Mouse (Mus musculus) limb, embryonic 11.5 days (tissue): ENCODE data around the gene Atxn1. TPM values are rescaled to one million over a fixed set of nuclear protein-coding genes. Genes with fewer than 3 reads are reported as not detected.

Experiments
- ATAC-seq: fragments of 200-750 bp; cut with Nextera tagmentation; 2 replicates; pipeline ENCODE4 v1.8.0; 2017; ENCODE audit warnings: low read depth; ENCODE audit not compliant: insufficient number of reproducible peaks, low FRiP score, low TSS enrichment
- DNase-seq: peaks from one replicate; pipeline ENCODE4 v3.0.0-alpha.2; 2015; ENCODE audit warnings: low spot score
- H3K27ac ChIP-seq: fragments of 300-500 bp; sonication (generic); replicated peaks from 2 replicates; pipeline ENCODE4 v1.5.1; 2014; ENCODE audit warnings: low read depth, mild to moderate bottlenecking, low read length
- H3K27me3 ChIP-seq: fragments of 300-500 bp; sonication (generic); 2 replicates; pipeline ENCODE4 v1.6.1; 2014; ENCODE audit warnings: mild to moderate bottlenecking, low read length, mixed read lengths; ENCODE audit not compliant: control insufficient read depth, insufficient read depth
- H3K36me3 ChIP-seq: fragments of 300-500 bp; sonication (generic); 2 replicates; pipeline ENCODE4 v1.6.1; 2014; ENCODE audit warnings: mild to moderate bottlenecking, low read length, moderate library complexity, mixed read lengths; ENCODE audit not compliant: control insufficient read depth, insufficient read depth
- H3K4me1 ChIP-seq: fragments of 300-500 bp; sonication (generic); 2 replicates; pipeline ENCODE4 v1.6.1; 2014; ENCODE audit warnings: low read length, mixed read lengths; ENCODE audit not compliant: control insufficient read depth, insufficient read depth
- H3K4me2 ChIP-seq: fragments of 300-500 bp; sonication (generic); 2 replicates; pipeline ENCODE4 v1.6.1; 2014; ENCODE audit warnings: low read depth, mild to moderate bottlenecking, moderate library complexity; ENCODE audit not compliant: severe bottlenecking
- H3K4me3 ChIP-seq: fragments of 300-500 bp; sonication (generic); 2 replicates; pipeline ENCODE4 v1.5.1; 2014; ENCODE audit warnings: low read depth, low read length
- H3K9ac ChIP-seq: fragments of 300-500 bp; sonication (generic); 2 replicates; pipeline ENCODE4 v1.6.1; 2014; ENCODE audit warnings: mild to moderate bottlenecking, low read length
- H3K9me3 ChIP-seq: fragments of 300-500 bp; sonication (generic); 2 replicates; pipeline ENCODE4 v1.6.1; 2016; ENCODE audit warnings: low read length; ENCODE audit not compliant: control insufficient read depth
- WGBS: fragments of 180-500 bp; shearing (Covaris S2); extraction: QIAGEN DNeasy Blood & Tissue Kit; methylation state at CpG from one replicate; pipeline ENCODE4 v1.1.7; 2014; 5-methylcytosine and 5-hydroxymethylcytosine counted together
- polyA plus RNA-seq: library from polyadenylated mRNA; unstranded; fragments of >200 nt; fragmentation: Nextera tagmentation; extraction: Ambion mirVana; gene quantifications from 2 replicates; pipeline ENCODE4 v1.2.1, GENCODE M21; 2014

The Atxn1 gene
- polyA plus RNA-seq, 1 experiment from 2014 or later, result 1.5 TPM

- Histone ChIP-seq H3K27ac (no peak overlapping the region), H3K9me3 (no peaks in the 10 kb centered on the region), H3K4me2 (no peak overlapping the region), H3K9ac (no peak overlapping the region), H3K4me1 (no peaks in the 10 kb centered on the region), H3K27me3 (no peaks in the 10 kb centered on the region), H3K4me3 (no peak overlapping the region), H3K36me3 (0 out of 2 replicates have a peak, but pooled peaks cover 2% of the 10 kb centered on the region)
- no peak for DNase-seq
- 65% methylated on average over 18 of the region's 18 CpGs for WGBS
- no peak for ATAC-seq
These were observed 157.9 kb downstream of the Atxn1 start for GRCm38 (mm10) chr13:45806600-45807525.

DNA sequence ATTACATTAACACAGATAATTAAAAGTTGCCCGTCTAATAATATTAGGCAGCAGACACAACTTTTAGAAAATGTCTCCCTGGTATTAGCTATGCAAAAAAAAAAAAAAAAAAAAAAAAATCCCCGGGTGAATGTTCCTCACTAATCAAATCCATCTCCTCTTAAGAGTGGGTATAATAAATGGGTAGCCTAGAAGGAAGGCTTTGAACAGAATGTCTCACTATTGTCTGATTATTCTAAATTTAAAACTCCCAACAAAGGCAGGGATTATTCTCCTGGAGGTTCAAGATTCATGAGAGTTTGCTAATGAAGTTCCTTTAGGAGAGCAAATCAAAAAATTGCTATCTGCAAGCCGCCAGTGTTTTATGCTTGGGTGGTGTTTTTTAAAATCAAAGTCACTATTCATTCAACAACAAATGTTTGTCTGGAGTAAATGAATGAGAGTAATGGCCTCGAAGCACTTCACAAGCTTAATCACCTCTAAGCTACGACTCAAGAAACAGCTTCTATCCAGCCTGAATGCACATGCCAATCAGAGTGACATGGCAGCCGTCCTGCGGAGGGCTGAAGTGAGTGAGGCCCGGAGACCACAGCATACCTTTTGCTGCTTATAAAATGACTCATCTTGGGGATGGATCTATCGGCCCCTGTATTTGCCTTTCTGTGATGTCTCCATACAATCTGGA, 158.8 kb downstream of the Atxn1 start:
- WGBS, result 61% methylated on average over 9 of the region's 9 CpGs
- Histone ChIP-seq H3K4me1 (no peaks in the 10 kb centered on the region), H3K9me3 (no peaks in the 10 kb centered on the region), H3K27ac (no peak overlapping the region), H3K4me3 (no peak overlapping the region), H3K4me2 (no peak overlapping the region), H3K27me3 (no peaks in the 10 kb centered on the region), H3K9ac (no peak overlapping the region), H3K36me3 (0 out of 2 replicates have a peak, but pooled peaks cover 2% of the 10 kb centered on the region)
- ATAC-seq (no peak), DNase-seq (no peak)

- DNase-seq (no peak), ATAC-seq (no peak)
- no peaks in the 10 kb centered on the region for H3K27me3 ChIP-seq
- H3K4me2 ChIP-seq, result no peak overlapping the region
- H3K36me3 ChIP-seq, result 0 out of 2 replicates have a peak, but pooled peaks cover 2% of the 10 kb centered on the region
- no peak overlapping the region for H3K4me3 ChIP-seq
- no peak overlapping the region for H3K27ac ChIP-seq
- H3K9ac ChIP-seq, result no peak overlapping the region
- H3K9me3 ChIP-seq, result no peaks in the 10 kb centered on the region
- WGBS, result 92% methylated on average over 15 of the region's 15 CpGs
- H3K4me1 ChIP-seq, result no peaks in the 10 kb centered on the region
These were observed 162.0 kb downstream of the Atxn1 start for GRCm38 (mm10) chr13:45802620-45803410.

GRCm38 (mm10) chr13:45798248-45798647, 166.6 kb downstream of the Atxn1 start:
- Histone ChIP-seq H3K36me3 (0 out of 2 replicates have a peak, but pooled peaks cover 2% of the 10 kb centered on the region), H3K27me3 (no peaks in the 10 kb centered on the region), H3K27ac (no peak overlapping the region), H3K4me3 (no peak overlapping the region), H3K4me2 (no peak overlapping the region), H3K9ac (no peak overlapping the region), H3K9me3 (no peaks in the 10 kb centered on the region), H3K4me1 (no peaks in the 10 kb centered on the region)
- ATAC-seq (no peak), DNase-seq (no peak)
- 95% methylated on average over 4 of the region's 4 CpGs for WGBS

GRCm38 (mm10) chr13:45797696-45798095, 167.1 kb downstream of the Atxn1 start:
- no peak overlapping the region for H3K27ac ChIP-seq
- H3K4me2 ChIP-seq, result no peak overlapping the region
- DNase-seq (no peak), ATAC-seq (no peak)
- H3K9ac ChIP-seq, result no peak overlapping the region
- no peaks in the 10 kb centered on the region for H3K27me3 ChIP-seq
- H3K36me3 ChIP-seq, result no peaks in the 10 kb centered on the region
- H3K9me3 ChIP-seq, result no peaks in the 10 kb centered on the region
- no peaks in the 10 kb centered on the region for H3K4me1 ChIP-seq
- H3K4me3 ChIP-seq, result no peak overlapping the region
- WGBS, result 88% methylated on average over 6 of the region's 6 CpGs

- no peak overlapping the region for H3K9ac ChIP-seq
- H3K27ac ChIP-seq, result no peak overlapping the region
- H3K4me1 ChIP-seq, result no peaks in the 10 kb centered on the region
- 87% methylated on average over 6 of the region's 6 CpGs for WGBS
- H3K36me3 ChIP-seq, result no peaks in the 10 kb centered on the region
- ATAC-seq (no peak), DNase-seq (no peak)
- H3K27me3 ChIP-seq, result no peaks in the 10 kb centered on the region
- H3K4me3 ChIP-seq, result no peak overlapping the region
- no peak overlapping the region for H3K4me2 ChIP-seq
- H3K9me3 ChIP-seq, result no peaks in the 10 kb centered on the region
These were observed 168.5 kb downstream of the Atxn1 start for GRCm38 (mm10) chr13:45796286-45796685.

GRCm38 (mm10) chr13:45793796-45794195, 171.0 kb downstream of the Atxn1 start:
- DNase-seq, result no peak
- no peak overlapping the region for H3K4me3 ChIP-seq
- no peak overlapping the region for H3K9ac ChIP-seq
- WGBS, result 83% methylated on average over 3 of the region's 3 CpGs
- no peaks in the 10 kb centered on the region for H3K9me3 ChIP-seq
- H3K36me3 ChIP-seq, result no peaks in the 10 kb centered on the region
- no peaks in the 10 kb centered on the region for H3K27me3 ChIP-seq
- ATAC-seq, result no peak
- no peak overlapping the region for H3K4me2 ChIP-seq
- no peaks in the 10 kb centered on the region for H3K4me1 ChIP-seq
- H3K27ac ChIP-seq, result no peak overlapping the region

GRCm38 (mm10) chr13:45786409-45786808, 178.4 kb downstream of the Atxn1 start:
- no peak for ATAC-seq
- Histone ChIP-seq H3K27me3 (no peaks in the 10 kb centered on the region), H3K9me3 (no peaks in the 10 kb centered on the region), H3K27ac (no peak overlapping the region), H3K9ac (no peak overlapping the region), H3K4me1 (no peaks in the 10 kb centered on the region), H3K4me2 (no peak overlapping the region), H3K4me3 (no peak overlapping the region), H3K36me3 (no peaks in the 10 kb centered on the region)
- 90% methylated on average over 7 of the region's 7 CpGs for WGBS
- no peak for DNase-seq
